Mouse (Mus musculus): ENCODE measurements at regions not wholly inside any gene's neighbourhood (a gene's known extent, or its start where the extent isn't known, plus 50 kb on each side); places are given as distances from the start of the nearest gene placed in this dataset.

DNA sequence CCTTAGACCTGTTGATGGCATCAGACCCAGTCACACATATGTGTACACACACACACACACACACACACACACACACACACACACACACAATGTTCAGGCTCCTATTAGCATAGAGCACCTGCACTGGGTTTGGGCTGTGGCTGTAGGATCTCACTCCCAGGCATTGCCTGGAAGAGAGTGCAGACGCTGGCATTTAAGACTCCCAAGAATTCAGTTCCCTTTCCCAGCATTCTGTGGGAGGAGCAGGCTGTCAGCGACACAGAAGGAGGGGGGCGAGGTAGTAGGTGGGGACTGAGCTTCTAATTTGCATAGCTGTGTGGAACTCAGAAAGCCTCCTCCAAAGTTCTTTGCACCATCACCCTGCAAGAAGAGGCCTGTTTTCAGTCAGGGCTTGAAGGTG, 374.2 kb upstream of the Fam49b start:
- no peak overlapping the region for H3K4me3 ChIP-seq (ENCODE audit: low read depth, low read length)
- no peak overlapping the region for H3K9ac ChIP-seq (replicated peaks)
- TF ChIP-seq CTCF (IDR thresholded peaks at IDR 0.05; ENCODE audit: low read depth) (no peak), EP300 (IDR thresholded peaks at IDR 0.05; ENCODE audit: low read depth) (no peak)
- WGBS (ENCODE audit: insufficient replicate concordance), result 4% methylated on average over 3 of the region's 3 CpGs
- no peaks in the 10 kb centered on the region for H3K4me1 ChIP-seq (ENCODE audit: insufficient read depth)
- ATAC-seq, result no peak
- H3K27ac ChIP-seq (ENCODE audit: low read depth), result no peak overlapping the region
- H3K4me2 ChIP-seq (ENCODE audit: low read depth, low read length), result no peak overlapping the region
- H3K36me3 ChIP-seq (replicated peaks; ENCODE audit: insufficient read depth, low read length), result no peaks in the 10 kb centered on the region
- no peaks in the 10 kb centered on the region for H3K27me3 ChIP-seq (ENCODE audit: insufficient read depth, low read length)
- DNase-seq, result no peak
- no peaks in the 10 kb centered on the region for H3K9me3 ChIP-seq (ENCODE audit: low read length)

- Histone ChIP-seq H3K27me3 (ENCODE audit: insufficient read depth, low read length) (no peaks in the 10 kb centered on the region), H3K4me3 (ENCODE audit: low read depth, low read length) (no peak overlapping the region), H3K4me1 (ENCODE audit: insufficient read depth) (no peaks in the 10 kb centered on the region), H3K9me3 (ENCODE audit: low read length) (no peaks in the 10 kb centered on the region), H3K9ac (replicated peaks) (no peak overlapping the region), H3K4me2 (ENCODE audit: low read depth, low read length) (no peak overlapping the region), H3K27ac (ENCODE audit: low read depth) (no peak overlapping the region), H3K36me3 (replicated peaks; ENCODE audit: insufficient read depth, low read length) (no peaks in the 10 kb centered on the region)
- WGBS (ENCODE audit: insufficient replicate concordance), result 74% methylated on average over 2 of the region's 2 CpGs
- ATAC-seq (no peak), DNase-seq (no peak)
- TF ChIP-seq EP300 (IDR thresholded peaks at IDR 0.05; ENCODE audit: low read depth), result no peak
- no peak for TF ChIP-seq CTCF (IDR thresholded peaks at IDR 0.05; ENCODE audit: low read depth)
Observed at GRCm38 (mm10) chr15:64434908-64435307, 374.6 kb upstream of the Fam49b start.

- no peaks in the 10 kb centered on the region for H3K9me3 ChIP-seq (ENCODE audit: low read length)
- WGBS (ENCODE audit: insufficient replicate concordance), result 67% methylated on average over 4 of the region's 4 CpGs
- no peak for TF ChIP-seq CTCF (IDR thresholded peaks at IDR 0.05; ENCODE audit: low read depth)
- TF ChIP-seq EP300 (IDR thresholded peaks at IDR 0.05; ENCODE audit: low read depth), result no peak
- DNase-seq (no peak), ATAC-seq (no peak)
- H3K27me3 ChIP-seq (ENCODE audit: insufficient read depth, low read length), result no peaks in the 10 kb centered on the region
- H3K27ac ChIP-seq (ENCODE audit: low read depth), result no peak overlapping the region
- peaks cover 2% of the 10 kb centered on the region; the same call in 1 of the 2 replicates for H3K4me1 ChIP-seq (ENCODE audit: insufficient read depth)
- H3K4me2 ChIP-seq (ENCODE audit: low read depth, low read length), result no peak overlapping the region
- H3K9ac ChIP-seq (replicated peaks), result no peak overlapping the region
- no peak overlapping the region for H3K4me3 ChIP-seq (ENCODE audit: low read depth, low read length)
- H3K36me3 ChIP-seq (replicated peaks; ENCODE audit: insufficient read depth, low read length), result no peaks in the 10 kb centered on the region
Observed at GRCm38 (mm10) chr15:64445076-64445475, 372.4 kb upstream of the Gm21798 start.

DNA sequence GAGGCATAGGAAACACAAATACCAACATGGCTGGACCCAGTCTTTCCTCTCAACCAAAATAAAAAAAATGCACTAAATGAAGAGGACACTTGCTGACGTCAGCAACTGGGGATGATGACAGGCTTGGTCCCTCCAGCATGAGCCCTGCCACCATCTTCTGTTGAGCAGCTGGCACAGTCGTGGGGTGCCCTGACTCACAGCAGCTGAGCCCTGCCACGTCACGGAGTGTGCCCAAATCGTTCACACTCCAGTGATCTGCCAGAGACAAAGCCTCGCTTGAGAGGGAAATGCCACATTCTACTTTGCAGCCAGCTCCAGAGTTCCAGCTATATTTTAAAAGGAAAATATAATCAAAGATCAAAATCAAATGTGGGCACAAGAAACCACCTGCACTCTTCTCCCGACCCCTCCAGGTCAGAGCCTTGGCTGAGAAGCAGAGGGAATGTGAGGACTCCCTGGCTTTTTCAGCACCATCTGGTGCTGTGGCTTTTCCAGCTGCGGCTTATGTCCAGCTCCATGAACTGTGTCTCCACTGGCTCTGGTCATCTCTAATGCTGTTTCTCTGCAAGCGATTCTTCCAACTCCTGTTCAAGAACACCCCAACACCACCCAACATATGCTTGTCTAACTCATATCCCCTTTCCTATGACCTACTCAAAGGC, 371.0 kb upstream of the Gm21798 start:
- WGBS (ENCODE audit: insufficient replicate concordance), result 74% methylated on average over 9 of the region's 9 CpGs
- Histone ChIP-seq H3K4me3 (ENCODE audit: low read depth, low read length) (no peak overlapping the region), H3K4me1 (ENCODE audit: insufficient read depth) (peaks cover 2% of the 10 kb centered on the region; the same call in 1 of the 2 replicates), H3K36me3 (replicated peaks; ENCODE audit: insufficient read depth, low read length) (no peaks in the 10 kb centered on the region), H3K27me3 (ENCODE audit: insufficient read depth, low read length) (no peaks in the 10 kb centered on the region), H3K9me3 (ENCODE audit: low read length) (no peaks in the 10 kb centered on the region), H3K4me2 (ENCODE audit: low read depth, low read length) (no peak overlapping the region), H3K27ac (ENCODE audit: low read depth) (no peak overlapping the region), H3K9ac (replicated peaks) (no peak overlapping the region)
- DNase-seq (peak; percentile 17), ATAC-seq (no peak)
- TF ChIP-seq EP300 (IDR thresholded peaks at IDR 0.05; ENCODE audit: low read depth) (no peak), CTCF (IDR thresholded peaks at IDR 0.05; ENCODE audit: low read depth) (no peak)

GRCm38 (mm10) chr15:64447239-64447952, 370.1 kb upstream of the Gm21798 start:
- Histone ChIP-seq H3K4me2 (ENCODE audit: low read depth, low read length) (no peak overlapping the region), H3K27ac (ENCODE audit: low read depth) (no peak overlapping the region), H3K4me3 (ENCODE audit: low read depth, low read length) (no peak overlapping the region), H3K9ac (replicated peaks) (no peak overlapping the region), H3K9me3 (ENCODE audit: low read length) (no peaks in the 10 kb centered on the region), H3K27me3 (ENCODE audit: insufficient read depth, low read length) (no peaks in the 10 kb centered on the region), H3K4me1 (ENCODE audit: insufficient read depth) (peaks cover 2% of the 10 kb centered on the region; the same call in 1 of the 2 replicates), H3K36me3 (replicated peaks; ENCODE audit: insufficient read depth, low read length) (no peaks in the 10 kb centered on the region)
- ATAC-seq, result no peak
- WGBS (ENCODE audit: insufficient replicate concordance), result 40% methylated on average over 5 of the region's 5 CpGs
- DNase-seq, result no peak
- TF ChIP-seq EP300 (IDR thresholded peaks at IDR 0.05; ENCODE audit: low read depth) (no peak), CTCF (IDR thresholded peaks at IDR 0.05; ENCODE audit: low read depth) (no peak)

DNA sequence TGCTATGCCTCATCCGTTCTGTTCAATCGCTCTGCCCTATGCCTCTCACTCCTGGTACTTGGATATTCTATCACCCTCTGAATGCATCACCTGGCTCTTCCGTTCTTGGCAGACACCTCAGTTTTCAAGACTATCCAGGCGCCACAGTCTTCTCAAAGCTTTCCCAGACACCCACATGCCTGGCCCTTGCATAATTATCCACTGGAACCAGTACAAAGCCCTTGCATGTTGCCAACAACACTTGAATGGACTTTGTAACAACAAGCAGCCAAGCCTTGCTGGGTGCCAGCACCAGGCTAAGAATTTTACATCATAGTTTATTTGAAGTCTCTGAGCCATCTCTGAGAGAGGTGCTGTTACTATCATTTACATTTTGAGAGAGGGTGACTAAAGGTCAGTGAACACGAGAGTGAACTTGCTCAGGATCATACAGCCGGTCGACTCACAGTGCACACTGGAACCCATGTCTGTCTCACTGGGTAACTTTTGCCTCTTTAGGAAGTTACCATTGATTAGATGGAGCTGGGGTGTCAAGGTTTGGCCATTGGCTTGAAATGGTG, 368.8 kb upstream of the Gm21798 start:
- no peak overlapping the region for H3K27ac ChIP-seq (ENCODE audit: low read depth)
- no peak overlapping the region for H3K4me3 ChIP-seq (ENCODE audit: low read depth, low read length)
- no peaks in the 10 kb centered on the region for H3K27me3 ChIP-seq (ENCODE audit: insufficient read depth, low read length)
- H3K36me3 ChIP-seq (replicated peaks; ENCODE audit: insufficient read depth, low read length), result no peaks in the 10 kb centered on the region
- peak; percentile 15 for DNase-seq
- ATAC-seq, result peak; percentile 88
- H3K9ac ChIP-seq (replicated peaks), result no peak overlapping the region
- no peaks in the 10 kb centered on the region for H3K9me3 ChIP-seq (ENCODE audit: low read length)
- WGBS (ENCODE audit: insufficient replicate concordance), result 73% methylated on average over 7 of the region's 7 CpGs
- TF ChIP-seq CTCF (IDR thresholded peaks at IDR 0.05; ENCODE audit: low read depth) (no peak), EP300 (IDR thresholded peaks at IDR 0.05; ENCODE audit: low read depth) (no peak)
- H3K4me1 ChIP-seq (ENCODE audit: insufficient read depth), result peaks cover 2% of the 10 kb centered on the region; the same call in 1 of the 2 replicates
- no peak overlapping the region for H3K4me2 ChIP-seq (ENCODE audit: low read depth, low read length)
